Mouse (Mus musculus) erythroblast, embryonic 14.5 days (primary cell): Measurements from ENCODE around the gene B3gnt3. TPM values are rescaled to one million over a fixed set of nuclear protein-coding genes. Genes with fewer than 3 reads are reported as not detected.
A peak's percentile ranks its signal among the peaks of the same experiment; 100 is the strongest.
"Not testable (repeated sequence)": the region's sequence is repeated elsewhere in the genome, so short reads cannot be mapped to it uniquely, and the experiment has no call there.

Experiments
- H3K27me3 ChIP-seq: 2 replicates; pipeline ENCODE4 v1.6.1; 2012; ENCODE audit warnings: inconsistent platforms; ENCODE audit not compliant: control insufficient read depth
- H3K36me3 ChIP-seq: 2 replicates; pipeline ENCODE4 v1.6.1; 2012; ENCODE audit warnings: mild to moderate bottlenecking, inconsistent platforms; ENCODE audit not compliant: control insufficient read depth
- H3K4me1 ChIP-seq: 2 replicates; pipeline ENCODE4 v1.6.1; 2012; ENCODE audit warnings: inconsistent platforms; ENCODE audit not compliant: control insufficient read depth
- H3K4me3 ChIP-seq: replicated peaks from 2 replicates; pipeline ENCODE3; 2012; ENCODE audit warnings: moderate library complexity, mild to moderate bottlenecking, inconsistent platforms
- H3K9me3 ChIP-seq: 2 replicates; pipeline ENCODE4 v1.6.1; 2012; ENCODE audit warnings: low read length, inconsistent platforms, mixed read lengths; ENCODE audit not compliant: control insufficient read depth
- GATA1 ChIP-seq: IDR thresholded peaks from 2 replicates; pipeline ENCODE4 v1.6.1; 2012; ENCODE audit warnings: low read length, inconsistent platforms, mixed read lengths
- TAL1 ChIP-seq: IDR thresholded peaks from 3 replicates; pipeline ENCODE4 v1.6.1; 2012; ENCODE audit warnings: low read length, inconsistent platforms, mixed read lengths
- polyA plus RNA-seq: library from polyadenylated mRNA; stranded (reverse); fragments of >175 nt; gene quantifications from 2 replicates; pipeline ENCODE4 v1.2.3, GENCODE M21; 2012

Gene B3gnt3
- polyA plus RNA-seq, 1 experiment: 3.4 TPM

- H3K36me3 ChIP-seq: 0 out of 2 replicates have a peak, but pooled peaks cover 4% of the 10 kb centered on the region
- TF ChIP-seq GATA1 (no peak), TAL1 (no peak)
- peaks cover 79% of the 10 kb centered on the region for H3K4me1 ChIP-seq
- H3K9me3 ChIP-seq: no peaks in the 10 kb centered on the region; the same call in 1 of the 2 replicates
- H3K27me3 ChIP-seq: peaks cover 44% of the 10 kb centered on the region
- H3K4me3 ChIP-seq: peak overlapping the region; percentile 80
Measured at GRCm38 (mm10) chr8:71700493-71701269, 908 bp downstream of the B3gnt3 start.

- H3K27me3 ChIP-seq: peaks cover 71% of the 10 kb centered on the region
- H3K36me3 ChIP-seq: peaks cover 12% of the 10 kb centered on the region
- H3K4me1 ChIP-seq: peaks cover 38% of the 10 kb centered on the region
- not testable (repeated sequence) for H3K4me3 ChIP-seq
- H3K9me3 ChIP-seq: peaks cover 17% of the 10 kb centered on the region
Measured at GRCm38 (mm10) chr8:71695456-71695855, 6.1 kb downstream of the B3gnt3 start.

GRCm38 (mm10) chr8:71693166-71694041 is 8.2 kb downstream of the B3gnt3 start:
- H3K9me3 ChIP-seq: peaks cover 17% of the 10 kb centered on the region
- H3K4me3 ChIP-seq: no peak overlapping the region
- TF ChIP-seq TAL1 (no peak), GATA1 (no peak)
- peaks cover 10% of the 10 kb centered on the region for H3K36me3 ChIP-seq
- H3K4me1 ChIP-seq: peaks cover 21% of the 10 kb centered on the region
- peaks cover 78% of the 10 kb centered on the region for H3K27me3 ChIP-seq

GRCm38 (mm10) chr8:71692509-71692908 is 9.1 kb downstream of the B3gnt3 start:
- Histone ChIP-seq H3K4me3 (no peak overlapping the region), H3K36me3 (peaks cover 10% of the 10 kb centered on the region), H3K27me3 (peaks cover 86% of the 10 kb centered on the region), H3K9me3 (peaks cover 17% of the 10 kb centered on the region), H3K4me1 (peaks cover 13% of the 10 kb centered on the region)
- TF ChIP-seq GATA1 (no peak), TAL1 (no peak)

GRCm38 (mm10) chr8:71689028-71689427 is 12.6 kb downstream of the B3gnt3 start, which contains the start of gene Insl3:
Gene Insl3 (plus strand): TSS chr8:71689214.
- peaks cover 17% of the 10 kb centered on the region for H3K9me3 ChIP-seq
- peaks cover 9% of the 10 kb centered on the region for H3K4me1 ChIP-seq
- TF ChIP-seq TAL1: no peak
- TF ChIP-seq GATA1: no peak
- H3K27me3 ChIP-seq: peaks cover 99% of the 10 kb centered on the region
- H3K4me3 ChIP-seq: no peak within 1 kb of the TSS
- peaks cover 10% of the 10 kb centered on the region for H3K36me3 ChIP-seq

- H3K36me3 ChIP-seq: peaks cover 5% of the 10 kb centered on the region
- H3K27me3 ChIP-seq: peaks cover 94% of the 10 kb centered on the region
- H3K9me3 ChIP-seq: peaks cover 5% of the 10 kb centered on the region
- TF ChIP-seq GATA1 (no peak), TAL1 (no peak)
- no peak overlapping the region for H3K4me3 ChIP-seq
- H3K4me1 ChIP-seq: peaks cover 2% of the 10 kb centered on the region; the same call in 1 of the 2 replicates
Measured at GRCm38 (mm10) chr8:71687616-71688015, 14.0 kb downstream of the B3gnt3 start.

- H3K36me3 ChIP-seq: no peaks in the 10 kb centered on the region
- 0 out of 2 replicates have a peak, but pooled peaks cover 2% of the 10 kb centered on the region for H3K4me1 ChIP-seq
- H3K4me3 ChIP-seq: no peak overlapping the region
- H3K9me3 ChIP-seq: peaks cover 3% of the 10 kb centered on the region; the same call in 1 of the 2 replicates
- peaks cover 92% of the 10 kb centered on the region for H3K27me3 ChIP-seq
- TF ChIP-seq GATA1 (no peak), TAL1 (no peak)
Measured at GRCm38 (mm10) chr8:71686143-71686734, 15.3 kb downstream of the B3gnt3 start.

- peaks cover 4% of the 10 kb centered on the region; the same call in 1 of the 2 replicates for H3K9me3 ChIP-seq
- 0 out of 2 replicates have a peak, but pooled peaks cover 2% of the 10 kb centered on the region for H3K4me1 ChIP-seq
- TF ChIP-seq GATA1: no peak
- TF ChIP-seq TAL1: no peak
- no peak overlapping the region for H3K4me3 ChIP-seq
- peaks cover 2% of the 10 kb centered on the region for H3K36me3 ChIP-seq
- H3K27me3 ChIP-seq: peaks cover 88% of the 10 kb centered on the region
Measured at GRCm38 (mm10) chr8:71685573-71685972, 16.0 kb downstream of the B3gnt3 start.
